Mouse (Mus musculus) heart, embryonic 12.5 days (tissue): ENCODE data around the gene Igf2bp2. TPM values are rescaled to one million over a fixed set of nuclear protein-coding genes. Genes with fewer than 3 reads are reported as not detected.

Experiments
- ATAC-seq: fragments of 200-750 bp; cut with Nextera tagmentation; 2 replicates; pipeline ENCODE4 v1.8.0; 2017; ENCODE audit warnings: moderate TSS enrichment, moderate library complexity; ENCODE audit not compliant: insufficient number of reproducible peaks, low FRiP score
- H3K27ac ChIP-seq: fragments of 300-500 bp; sonication (generic); 2 replicates; pipeline ENCODE4 v1.5.1; 2016; ENCODE audit warnings: mild to moderate bottlenecking, moderate library complexity; ENCODE audit not compliant: poor library complexity, severe bottlenecking
- H3K27me3 ChIP-seq: fragments of 300-500 bp; sonication (generic); replicated peaks from 2 replicates; pipeline ENCODE4 v1.6.1; 2016; ENCODE audit warnings: mild to moderate bottlenecking, moderate library complexity
- H3K36me3 ChIP-seq: fragments of 300-500 bp; sonication (generic); 2 replicates; pipeline ENCODE4 v1.6.1; 2016; ENCODE audit warnings: mild to moderate bottlenecking, moderate library complexity
- H3K4me1 ChIP-seq: fragments of 300-500 bp; sonication (generic); replicated peaks from 2 replicates; pipeline ENCODE4 v1.6.1; 2016; ENCODE audit warnings: mild to moderate bottlenecking
- H3K4me2 ChIP-seq: fragments of 300-500 bp; sonication (generic); 2 replicates; pipeline ENCODE4 v1.6.1; 2016; ENCODE audit warnings: mild to moderate bottlenecking, moderate library complexity
- H3K4me3 ChIP-seq: fragments of 300-500 bp; sonication (generic); 2 replicates; pipeline ENCODE4 v1.5.1; 2016; ENCODE audit warnings: mild to moderate bottlenecking
- H3K9ac ChIP-seq: fragments of 300-500 bp; sonication (generic); 2 replicates; pipeline ENCODE4 v1.6.1; 2016; ENCODE audit warnings: mild to moderate bottlenecking, moderate library complexity
- H3K9me3 ChIP-seq: fragments of 300-500 bp; sonication (generic); replicated peaks from 2 replicates; pipeline ENCODE4 v1.6.1; 2016; ENCODE audit warnings: mild to moderate bottlenecking, moderate library complexity
- WGBS: fragments of 180-500 bp; shearing (Covaris S2); methylation state at CpG from one replicate; pipeline ENCODE4 v1.1.7; 2016; 5-methylcytosine and 5-hydroxymethylcytosine counted together
- polyA plus RNA-seq: library from polyadenylated mRNA; unstranded; fragments of >200 nt; fragmentation: Nextera tagmentation; extraction: Ambion mirVana; gene quantifications from 2 replicates; pipeline ENCODE4 v1.2.1, GENCODE M21; 2016

Igf2bp2 gene
- polyA plus RNA-seq, 1 experiment from 2014 or later: 85.3 TPM

GRCm38 (mm10) chr16:22067406-22067805 lies 95.7 kb downstream of the Igf2bp2 start:
- no peak for ATAC-seq

DNA sequence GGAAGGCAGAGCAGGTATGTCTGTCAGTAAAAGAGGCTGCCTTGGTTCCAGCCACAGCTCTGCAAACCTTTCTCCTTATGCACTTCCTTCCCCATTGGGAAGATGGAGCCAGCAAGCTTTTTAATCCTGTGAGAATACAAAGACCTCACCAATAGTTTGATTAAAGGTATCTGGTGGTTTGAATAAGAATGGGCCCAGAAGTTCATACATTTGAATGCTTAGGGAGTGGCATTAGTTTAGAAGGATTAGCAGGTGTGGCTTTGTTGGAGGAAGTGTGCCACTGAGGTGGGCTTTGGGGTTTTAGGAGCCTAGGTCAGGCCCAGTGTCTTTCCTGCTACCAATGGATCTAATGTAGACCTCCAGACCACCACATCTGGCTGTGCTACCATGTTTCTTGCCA lies 97.6 kb downstream of the Igf2bp2 start:
- ATAC-seq: no peak
- no peaks in the 10 kb centered on the region for H3K27me3 ChIP-seq
- H3K4me1 ChIP-seq: no peaks in the 10 kb centered on the region
- peaks cover 100% of the 10 kb centered on the region for H3K36me3 ChIP-seq
- no peaks in the 10 kb centered on the region for H3K9me3 ChIP-seq
- no peak overlapping the region for H3K9ac ChIP-seq
- no peak overlapping the region for H3K27ac ChIP-seq
- no peak overlapping the region for H3K4me3 ChIP-seq
- no peak overlapping the region for H3K4me2 ChIP-seq

More at GRCm38 (mm10) chr16:22067406-22067805, 95.7 kb downstream of the Igf2bp2 start:
- Histone ChIP-seq H3K9ac (no peak overlapping the region), H3K27me3 (no peaks in the 10 kb centered on the region), H3K36me3 (peaks cover 98% of the 10 kb centered on the region), H3K4me3 (no peak overlapping the region), H3K9me3 (no peaks in the 10 kb centered on the region), H3K4me2 (no peak overlapping the region), H3K27ac (no peak overlapping the region), H3K4me1 (no peaks in the 10 kb centered on the region)
- 89% methylated on average over 8 of the region's 8 CpGs for WGBS

GRCm38 (mm10) chr16:22062284-22062683 lies 100.8 kb downstream of the Igf2bp2 start:
- WGBS: 75% methylated on average over 4 of the region's 4 CpGs
- Histone ChIP-seq H3K9ac (no peak overlapping the region), H3K4me3 (no peak overlapping the region), H3K9me3 (no peaks in the 10 kb centered on the region), H3K4me1 (no peaks in the 10 kb centered on the region), H3K4me2 (no peak overlapping the region), H3K36me3 (peaks cover 89% of the 10 kb centered on the region), H3K27ac (no peak overlapping the region), H3K27me3 (no peaks in the 10 kb centered on the region)
- ATAC-seq: no peak

DNA sequence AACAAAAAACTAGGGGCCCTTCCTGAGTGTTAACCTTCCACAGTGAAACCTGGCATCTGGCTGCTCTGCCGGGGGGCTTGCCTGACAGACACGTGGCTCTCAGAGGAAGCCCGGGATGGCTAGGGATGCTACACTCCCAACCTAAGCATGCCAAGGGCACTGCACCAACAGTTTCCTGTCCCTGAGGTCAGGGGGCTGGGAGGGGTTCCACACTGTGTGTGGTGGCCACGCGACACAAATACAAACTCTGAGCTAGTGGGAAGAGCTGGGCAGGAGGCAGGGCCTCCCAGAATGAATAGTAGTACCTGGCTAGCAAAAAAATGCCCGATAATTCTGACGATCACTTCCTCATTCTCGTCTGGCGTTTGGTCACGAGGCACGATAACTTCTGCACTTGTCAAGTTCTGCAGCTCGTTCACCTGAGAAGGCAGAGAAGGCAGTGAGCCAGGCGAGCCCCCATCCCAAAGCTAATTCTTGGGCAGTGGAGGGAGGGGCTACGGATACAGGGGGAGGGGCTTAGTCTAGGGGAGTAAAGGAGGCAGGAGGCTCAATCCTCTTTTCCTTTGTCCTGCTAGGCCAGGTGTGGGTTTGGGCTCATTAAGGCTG lies 101.4 kb downstream of the Igf2bp2 start:
- ATAC-seq: no peak
- no peak overlapping the region for H3K4me2 ChIP-seq
- peaks cover 88% of the 10 kb centered on the region for H3K36me3 ChIP-seq
- H3K9ac ChIP-seq: no peak overlapping the region
- no peaks in the 10 kb centered on the region for H3K4me1 ChIP-seq
- H3K27me3 ChIP-seq: no peaks in the 10 kb centered on the region
- no peak overlapping the region for H3K27ac ChIP-seq
- 78% methylated on average over 14 of the region's 14 CpGs for WGBS
- no peaks in the 10 kb centered on the region for H3K9me3 ChIP-seq
- no peak overlapping the region for H3K4me3 ChIP-seq

- WGBS: 89% methylated on average over 10 of the region's 10 CpGs
- no peak overlapping the region for H3K27ac ChIP-seq
- H3K36me3 ChIP-seq: peaks cover 78% of the 10 kb centered on the region
- H3K4me2 ChIP-seq: no peak overlapping the region
- H3K9me3 ChIP-seq: no peaks in the 10 kb centered on the region
- no peak for ATAC-seq
- no peaks in the 10 kb centered on the region for H3K27me3 ChIP-seq
- H3K9ac ChIP-seq: no peak overlapping the region
- H3K4me3 ChIP-seq: no peak overlapping the region
- no peaks in the 10 kb centered on the region for H3K4me1 ChIP-seq
Observed at GRCm38 (mm10) chr16:22060416-22060815, 102.7 kb downstream of the Igf2bp2 start.

- Histone ChIP-seq H3K4me3 (no peak overlapping the region), H3K27me3 (no peaks in the 10 kb centered on the region), H3K9me3 (no peaks in the 10 kb centered on the region; the same call in 1 of the 2 replicates), H3K4me2 (no peak overlapping the region), H3K4me1 (no peaks in the 10 kb centered on the region), H3K9ac (no peak overlapping the region), H3K27ac (no peak overlapping the region), H3K36me3 (peaks cover 66% of the 10 kb centered on the region)
- WGBS: 95% methylated on average over 7 of the region's 7 CpGs
- ATAC-seq: no peak
Observed at GRCm38 (mm10) chr16:22058871-22059270, 104.2 kb downstream of the Igf2bp2 start.

GRCm38 (mm10) chr16:22057498-22057897 lies 105.6 kb downstream of the Igf2bp2 start:
- H3K9me3 ChIP-seq: no peaks in the 10 kb centered on the region; the same call in 1 of the 2 replicates
- H3K4me3 ChIP-seq: no peak overlapping the region
- H3K36me3 ChIP-seq: peaks cover 58% of the 10 kb centered on the region
- ATAC-seq: no peak
- H3K27ac ChIP-seq: no peak overlapping the region
- no peak overlapping the region for H3K9ac ChIP-seq
- H3K27me3 ChIP-seq: no peaks in the 10 kb centered on the region
- H3K4me1 ChIP-seq: no peaks in the 10 kb centered on the region
- 70% methylated on average over 6 of the region's 6 CpGs for WGBS
- no peak overlapping the region for H3K4me2 ChIP-seq

DNA sequence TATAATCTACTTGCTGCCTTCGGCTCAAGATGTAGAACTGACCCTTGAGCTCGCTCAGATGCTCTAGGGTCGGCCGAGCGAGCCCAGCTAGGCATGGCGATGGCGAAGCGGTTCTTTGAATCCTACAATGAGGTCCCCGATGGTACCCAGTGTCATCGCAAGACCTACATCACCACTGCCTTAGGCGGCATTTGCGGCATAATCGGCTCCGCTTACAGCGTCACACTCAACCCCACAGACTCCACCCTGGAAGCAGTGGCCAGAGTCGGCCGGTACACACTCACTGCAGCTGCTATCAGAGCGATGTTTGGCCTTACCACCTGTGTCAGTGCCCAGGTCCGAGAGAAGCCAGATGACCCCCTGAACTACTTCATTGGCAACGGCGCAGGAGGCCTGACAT lies 109.7 kb downstream of the Igf2bp2 start:
- no peak for ATAC-seq
- H3K36me3 ChIP-seq: peaks cover 25% of the 10 kb centered on the region
- no peak overlapping the region for H3K9ac ChIP-seq
- no peak overlapping the region for H3K4me2 ChIP-seq
- H3K27ac ChIP-seq: no peak overlapping the region
- H3K4me1 ChIP-seq: no peaks in the 10 kb centered on the region
- 91% methylated on average over 21 of the region's 21 CpGs for WGBS
- H3K9me3 ChIP-seq: no peaks in the 10 kb centered on the region; the same call in 1 of the 2 replicates
- H3K27me3 ChIP-seq: no peaks in the 10 kb centered on the region
- no peak overlapping the region for H3K4me3 ChIP-seq

- WGBS: 89% methylated on average over 10 of the region's 10 CpGs
- ATAC-seq: no peak
- peaks cover 54% of the 10 kb centered on the region for H3K36me3 ChIP-seq
Observed at GRCm38 (mm10) chr16:22046739-22047366, 116.2 kb downstream of the Igf2bp2 start.

DNA sequence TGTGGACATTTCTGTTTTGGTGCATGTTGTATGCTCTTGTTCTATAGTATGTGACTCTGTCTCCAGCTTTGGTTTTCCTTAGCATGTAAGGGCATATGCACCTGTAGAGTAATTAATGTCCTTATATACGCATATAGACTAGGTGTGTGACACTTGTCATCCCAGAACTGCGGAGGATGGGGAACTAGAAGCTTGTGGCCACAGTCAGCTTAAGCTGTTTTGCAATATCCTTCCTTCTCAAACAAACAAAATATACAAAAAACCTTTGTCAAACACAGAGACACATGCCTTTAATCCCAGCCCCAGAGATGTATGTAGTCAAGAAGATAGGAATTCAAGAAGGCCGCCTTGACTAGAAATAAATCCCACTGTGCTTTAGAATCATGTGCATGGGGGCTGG lies 117.2 kb downstream of the Igf2bp2 start:
- no peaks in the 10 kb centered on the region for H3K27me3 ChIP-seq
- no peak overlapping the region for H3K4me2 ChIP-seq
- no peaks in the 10 kb centered on the region for H3K4me1 ChIP-seq
- H3K27ac ChIP-seq: no peak overlapping the region
- peaks cover 62% of the 10 kb centered on the region for H3K36me3 ChIP-seq
- no peak for ATAC-seq
- WGBS: 89% methylated on average over 3 of the region's 3 CpGs
- H3K9me3 ChIP-seq: no peaks in the 10 kb centered on the region
- H3K4me3 ChIP-seq: no peak overlapping the region
- no peak overlapping the region for H3K9ac ChIP-seq

More at GRCm38 (mm10) chr16:22046739-22047366, 116.2 kb downstream of the Igf2bp2 start:
- H3K9me3 ChIP-seq: no peaks in the 10 kb centered on the region
- no peaks in the 10 kb centered on the region for H3K27me3 ChIP-seq
- no peak overlapping the region for H3K4me2 ChIP-seq
- H3K4me3 ChIP-seq: no peak overlapping the region
- no peaks in the 10 kb centered on the region for H3K4me1 ChIP-seq
- no peak overlapping the region for H3K27ac ChIP-seq
- H3K9ac ChIP-seq: no peak overlapping the region

- H3K9me3 ChIP-seq: no peaks in the 10 kb centered on the region
- H3K27me3 ChIP-seq: no peaks in the 10 kb centered on the region
- H3K4me1 ChIP-seq: no peaks in the 10 kb centered on the region
- peaks cover 79% of the 10 kb centered on the region for H3K36me3 ChIP-seq
- no peak overlapping the region for H3K27ac ChIP-seq
- no peak overlapping the region for H3K4me3 ChIP-seq
- WGBS: 77% methylated on average over 4 of the region's 4 CpGs
- H3K9ac ChIP-seq: no peak overlapping the region
- ATAC-seq: no peak
- no peak overlapping the region for H3K4me2 ChIP-seq
Observed at GRCm38 (mm10) chr16:22043830-22044229, 119.3 kb downstream of the Igf2bp2 start.

GRCm38 (mm10) chr16:22039978-22040377 lies 123.1 kb downstream of the Igf2bp2 start:
- Histone ChIP-seq H3K36me3 (peaks cover 69% of the 10 kb centered on the region), H3K9me3 (no peaks in the 10 kb centered on the region), H3K9ac (no peak overlapping the region), H3K4me1 (no peaks in the 10 kb centered on the region), H3K27ac (no peak overlapping the region), H3K4me3 (no peak overlapping the region), H3K4me2 (no peak overlapping the region), H3K27me3 (no peaks in the 10 kb centered on the region)
- WGBS: 95% methylated on average over 1 of the region's 1 CpGs
- ATAC-seq: no peak
